Mouse (Mus musculus): ENCODE data around the gene Hcst. TPM values are rescaled to one million over a fixed set of nuclear protein-coding genes. Genes with fewer than 3 reads are reported as not detected.

The Hcst gene
- total RNA-seq, 2 experiments from 2014 or later: 1.2 to 2.1 TPM

GRCm38 (mm10) chr7:30393631-30394030 is 26.0 kb downstream of the Hcst start:
- intact Hi-C loops (cut with DNase I): no loop called here
- DNase-seq (ENCODE audit: low spot score in 2 of 2): no peak

GRCm38 (mm10) chr7:30392746-30393520 is 26.7 kb downstream of the Hcst start:
- intact Hi-C loops (cut with DNase I): no loop called here
- no peak for DNase-seq (ENCODE audit: low spot score in 2 of 2)

- intact Hi-C loops (cut with DNase I): no loop called here
- DNase-seq (ENCODE audit: low spot score in 2 of 2): no peak
These were observed 35.5 kb downstream of the Hcst start for GRCm38 (mm10) chr7:30384106-30384505.

- DNase-seq (ENCODE audit: low spot score in 2 of 2): no peak
- intact Hi-C loops (cut with DNase I): no loop called here
These were observed 39.6 kb downstream of the Hcst start for GRCm38 (mm10) chr7:30380061-30380460.

- peak; percentile 93 to 95 for DNase-seq (ENCODE audit: low spot score in 2 of 2)
- intact Hi-C loops (cut with DNase I): loop anchor here (2.0 kb wide), 2 partner anchors 49 to 59 kb away; no protein-coding TSS in a partner anchor
These were observed 46.1 kb downstream of the Hcst start for GRCm38 (mm10) chr7:30373501-30373962.

Other genes with a start within 250 kb of the Hcst start
- gene Cox7a1, start 235.7 kb downstream of the Hcst start, total RNA-seq (2021): 1 to 10 TPM; 5.8 to 6.0 TPM
- gene Capns1, start 221.0 kb downstream of the Hcst start, total RNA-seq (2021): 100 to 1,000 TPM; 175 to 181 TPM
- 10 to 100 TPM; 45.6 to 53.4 TPM for gene Polr2i, start 187.9 kb downstream of the Hcst start, total RNA-seq (2021)
- gene Tbcb, start 187.6 kb downstream of the Hcst start, total RNA-seq (2021): 100 to 1,000 TPM; 135 to 142 TPM
- gene Ovol3, start 184.1 kb downstream of the Hcst start, total RNA-seq (2021): not detected
- under 1 TPM; 0.32 to 0.41 TPM for gene Thap8, start 139.8 kb downstream of the Hcst start, total RNA-seq (2021)
- gene Wdr62, start 139.4 kb downstream of the Hcst start, total RNA-seq (2021): 1 to 10 TPM; 1.0 to 1.1 TPM
- gene Clip3, start 128.1 kb downstream of the Hcst start, total RNA-seq (2021): 100 to 1,000 TPM; 491 to 494 TPM
- 10 to 100 TPM; 58.7 to 65.2 TPM for gene Alkbh6, start 111.1 kb downstream of the Hcst start, total RNA-seq (2021)
- gene Syne4, start 105.0 kb downstream of the Hcst start, total RNA-seq (2021): 1 to 10 TPM; 6.4 to 9.1 TPM
- under 1 TPM; 0.52 to 0.54 TPM for gene E130208F15Rik, start 98.1 kb downstream of the Hcst start, total RNA-seq (2021)
- 1 to 10 TPM; 7.5 to 9.4 TPM for gene Sdhaf1, start 96.0 kb downstream of the Hcst start, total RNA-seq (2021)
- gene Lrfn3, start 57.1 kb downstream of the Hcst start, total RNA-seq (2021): 10 to 100 TPM; 32.9 to 35.1 TPM
- 10 to 100 TPM; 25.0 to 28.4 TPM for gene Tyrobp, start 6.1 kb downstream of the Hcst start, total RNA-seq (2021)
- gene Nfkbid, start 1.9 kb upstream of the Hcst start, total RNA-seq (2021): 1 to 10 TPM; 2.9 to 3.6 TPM
- 1,000 to 10,000 TPM; 1,238 to 1,418 TPM for gene Aplp1, start 25.7 kb upstream of the Hcst start, total RNA-seq (2021)
- gene Kirrel2, start 37.8 kb upstream of the Hcst start, total RNA-seq (2021): 10 to 100 TPM; 12.9 to 17.8 TPM
- gene Nphs1, start 38.5 kb upstream of the Hcst start, total RNA-seq (2021): under 1 TPM; 0.99 to 1.00 TPM
- not detected for gene Prodh2, start 73.8 kb upstream of the Hcst start, total RNA-seq (2021)
- 100 to 1,000 TPM; 156 to 209 TPM for gene Arhgap33, start 115.2 kb upstream of the Hcst start, total RNA-seq (2021)
- 1 to 10 TPM; 4.2 to 5.1 TPM for gene Hspb6, start 132.3 kb upstream of the Hcst start, total RNA-seq (2021)
- 1 to 10 TPM; 2.8 to 4.5 TPM for gene Proser3, start 132.4 kb upstream of the Hcst start, total RNA-seq (2021)
- gene Lin37, start 140.0 kb upstream of the Hcst start, total RNA-seq (2021): 10 to 100 TPM; 35.9 to 45.5 TPM
- gene U2af1l4, start 143.4 kb upstream of the Hcst start, total RNA-seq (2021): 10 to 100 TPM; 68.0 to 71.4 TPM
- 1 to 10 TPM; 3.6 to 9.3 TPM for gene Gm49396, start 143.5 kb upstream of the Hcst start, total RNA-seq (2021)
- gene Psenen, start 143.8 kb upstream of the Hcst start, total RNA-seq (2021): 10 to 100 TPM; 79.8 to 85.1 TPM
- 1 to 10 TPM; 1.8 to 4.5 TPM for gene Igflr1, start 145.6 kb upstream of the Hcst start, total RNA-seq (2021)
- gene Kmt2b, start 168.9 kb upstream of the Hcst start, total RNA-seq (2021): 10 to 100 TPM; 41.3 to 62.2 TPM
- not detected for gene Zbtb32, start 179.1 kb upstream of the Hcst start, total RNA-seq (2021)
- under 1 TPM in 1 of 2 experiments, not detected in 1; 0.36 TPM for gene Upk1a, start 193.0 kb upstream of the Hcst start, total RNA-seq (2021)
- 100 to 1,000 TPM; 561 to 663 TPM for gene Cox6b1, start 206.3 kb upstream of the Hcst start, total RNA-seq (2021)
- gene Etv2, start 216.0 kb upstream of the Hcst start, total RNA-seq (2021): not detected
- 10 to 100 TPM; 67.4 to 74.4 TPM for gene Rbm42, start 230.5 kb upstream of the Hcst start, total RNA-seq (2021)
- gene Haus5, start 245.1 kb upstream of the Hcst start, total RNA-seq (2021): 1 to 10 TPM; 4.0 to 5.7 TPM